Mouse (Mus musculus) small intestine, adult 2 months (tissue): ENCODE measurements around the gene Lst1. TPM values are rescaled to one million over a fixed set of nuclear protein-coding genes. Genes with fewer than 3 reads are reported as not detected.
A peak's percentile ranks its signal among the peaks of the same experiment; 100 is the strongest.

ENCODE experiments used
- H3K27ac ChIP-seq: fragments of 200-500 bp; 2 replicates; pipeline ENCODE4 v1.5.1; 2012; ENCODE audit warnings: low read depth, low read length, control low read depth, inconsistent platforms; ENCODE audit not compliant: insufficient read depth
- H3K27me3 ChIP-seq: fragments of 200-500 bp; 2 replicates; pipeline ENCODE4 v1.6.1; 2012; ENCODE audit warnings: mild to moderate bottlenecking, moderate library complexity, low read length, inconsistent platforms; ENCODE audit not compliant: control insufficient read depth, insufficient read depth
- H3K36me3 ChIP-seq: fragments of 200-500 bp; 2 replicates; pipeline ENCODE4 v1.6.1; 2012; ENCODE audit warnings: mild to moderate bottlenecking, low read length, control low read depth, inconsistent platforms; ENCODE audit not compliant: control insufficient read depth, insufficient read depth
- H3K4me1 ChIP-seq: fragments of 200-500 bp; 2 replicates; pipeline ENCODE4 v1.6.1; 2012; ENCODE audit warnings: low read length, inconsistent platforms, mixed read lengths; ENCODE audit not compliant: control insufficient read depth, insufficient read depth, insufficient read length
- H3K4me3 ChIP-seq: fragments of 200-500 bp; 2 replicates; pipeline ENCODE4 v1.5.1; 2012; ENCODE audit warnings: low read depth, mild to moderate bottlenecking, control low read depth, inconsistent platforms, low read length, moderate library complexity
- CTCF ChIP-seq: fragments of 200-500 bp; IDR thresholded peaks from 2 replicates; pipeline ENCODE4 v1.5.1; 2012; ENCODE audit warnings: low read depth, mild to moderate bottlenecking, control low read depth, inconsistent platforms, low read length, moderate library complexity, mixed read lengths; ENCODE audit not compliant: insufficient replicate concordance, insufficient read length; ENCODE audit errors: extremely low read depth
- POLR2A ChIP-seq: fragments of 200-500 bp; IDR thresholded peaks from 2 replicates; pipeline ENCODE4 v1.6.1; 2012; ENCODE audit warnings: low read depth, mild to moderate bottlenecking, control low read depth, inconsistent platforms, low read length, moderate library complexity
- WGBS: fragments of 180-500 bp; shearing (Covaris S2); methylation state at CpG from one replicate; pipeline ENCODE4 v1.1.7; 2018; 5-methylcytosine and 5-hydroxymethylcytosine counted together
- polyA plus RNA-seq: library from polyadenylated mRNA; depleted of rRNA; stranded (reverse); fragments of >200 nt; gene quantifications from 2 replicates; pipeline ENCODE4 v1.2.3, GENCODE M21; 2012

The Lst1 gene
- polyA plus RNA-seq, 1 experiment, result 18.8 TPM

GRCm38 (mm10) chr17:35178528-35178927, 9.7 kb downstream of the Lst1 start:
- 18% methylated on average over 5 of the region's 5 CpGs for WGBS
- Histone ChIP-seq H3K27ac (no peak overlapping the region), H3K4me1 (peaks cover 8% of the 10 kb centered on the region), H3K27me3 (no peaks in the 10 kb centered on the region), H3K4me3 (no peak overlapping the region), H3K36me3 (no peaks in the 10 kb centered on the region)
- TF ChIP-seq POLR2A (no peak), CTCF (peak; percentile 93)

- no peaks in the 10 kb centered on the region for H3K27me3 ChIP-seq
- peaks cover 18% of the 10 kb centered on the region for H3K4me1 ChIP-seq
- H3K36me3 ChIP-seq, result no peaks in the 10 kb centered on the region
- TF ChIP-seq CTCF, result no peak
- no peak for TF ChIP-seq POLR2A
- peak within 1 kb of the TSS; percentile 20; the same call in 1 of the 2 replicates for H3K27ac ChIP-seq
- H3K4me3 ChIP-seq, result no peak within 1 kb of the TSS
- WGBS, result 60% methylated on average over 2 of the region's 2 CpGs
Measured at GRCm38 (mm10) chr17:35175968-35176367, 12.3 kb downstream of the Lst1 start, which contains the start of gene Aif1. Gene Aif1 (minus strand): TSS chr17:35176068.

GRCm38 (mm10) chr17:35175382-35175781, 12.9 kb downstream of the Lst1 start:
- H3K4me1 ChIP-seq, result peaks cover 18% of the 10 kb centered on the region
- TF ChIP-seq CTCF, result no peak
- TF ChIP-seq POLR2A, result no peak
- no peak overlapping the region for H3K4me3 ChIP-seq
- WGBS, result 75% methylated on average over 6 of the region's 6 CpGs
- H3K27ac ChIP-seq, result no peak overlapping the region
- H3K27me3 ChIP-seq, result no peaks in the 10 kb centered on the region
- H3K36me3 ChIP-seq, result no peaks in the 10 kb centered on the region

- Histone ChIP-seq H3K27me3 (no peaks in the 10 kb centered on the region), H3K4me3 (no peak overlapping the region), H3K36me3 (no peaks in the 10 kb centered on the region), H3K27ac (peak overlapping the region; percentile 79), H3K4me1 (peaks cover 18% of the 10 kb centered on the region)
- 15% methylated on average over 8 of the region's 8 CpGs for WGBS
- no peak for TF ChIP-seq POLR2A
- TF ChIP-seq CTCF, result no peak
Measured at GRCm38 (mm10) chr17:35174201-35174977, 13.8 kb downstream of the Lst1 start.

GRCm38 (mm10) chr17:35173329-35173728, 14.9 kb downstream of the Lst1 start:
- Histone ChIP-seq H3K4me1 (peaks cover 18% of the 10 kb centered on the region), H3K4me3 (no peak overlapping the region), H3K27me3 (no peaks in the 10 kb centered on the region), H3K27ac (peak overlapping the region; percentile 79), H3K36me3 (no peaks in the 10 kb centered on the region)
- 74% methylated on average over 3 of the region's 3 CpGs for WGBS
- TF ChIP-seq POLR2A, result no peak
- no peak for TF ChIP-seq CTCF

GRCm38 (mm10) chr17:35172445-35173234, 15.6 kb downstream of the Lst1 start:
- H3K4me1 ChIP-seq, result peaks cover 18% of the 10 kb centered on the region
- peak overlapping the region; percentile 79 for H3K27ac ChIP-seq
- TF ChIP-seq CTCF (no peak), POLR2A (no peak)
- WGBS, result 73% methylated on average over 11 of the region's 11 CpGs
- peak overlapping the region; percentile 39 for H3K4me3 ChIP-seq
- no peaks in the 10 kb centered on the region for H3K27me3 ChIP-seq
- no peaks in the 10 kb centered on the region for H3K36me3 ChIP-seq

- Histone ChIP-seq H3K4me1 (peaks cover 17% of the 10 kb centered on the region), H3K36me3 (no peaks in the 10 kb centered on the region), H3K4me3 (no peak overlapping the region), H3K27ac (no peak overlapping the region), H3K27me3 (no peaks in the 10 kb centered on the region)
- TF ChIP-seq CTCF (peak; percentile 32; the same call in 1 of the 2 replicates), POLR2A (no peak)
- 10% methylated on average over 4 of the region's 4 CpGs for WGBS
Measured at GRCm38 (mm10) chr17:35168541-35169207, 19.6 kb downstream of the Lst1 start.
